Mouse (Mus musculus) embryonic facial prominence, embryonic 11.5 days (tissue): ENCODE measurements around the gene Cep89. TPM values are rescaled to one million over a fixed set of nuclear protein-coding genes. Genes with fewer than 3 reads are reported as not detected.

Experiments used
- ATAC-seq: fragments of 200-750 bp; cut with Nextera tagmentation; replicated peaks from 2 replicates; pipeline ENCODE4 v1.8.0; 2017; ENCODE audit warnings: low read depth; ENCODE audit not compliant: insufficient number of reproducible peaks, low FRiP score, low TSS enrichment
- DNase-seq: peaks from one replicate; pipeline ENCODE4 v3.0.0-alpha.2; 2015; ENCODE audit warnings: low spot score
- H3K27ac ChIP-seq: fragments of 300-500 bp; sonication (generic); replicated peaks from 2 replicates; pipeline ENCODE4 v1.5.1; 2014; ENCODE audit warnings: mild to moderate bottlenecking, low read depth, low read length, control low read depth
- H3K27me3 ChIP-seq: fragments of 300-500 bp; sonication (generic); 2 replicates; pipeline ENCODE4 v1.6.1; 2014; ENCODE audit warnings: mild to moderate bottlenecking, low read length, moderate library complexity, mixed read lengths; ENCODE audit not compliant: control insufficient read depth, insufficient read depth
- H3K36me3 ChIP-seq: fragments of 300-500 bp; sonication (generic); replicated peaks from 2 replicates; pipeline ENCODE4 v1.6.1; 2014; ENCODE audit warnings: low read depth, mild to moderate bottlenecking, low read length, moderate library complexity, mixed read lengths; ENCODE audit not compliant: control insufficient read depth, insufficient read depth
- H3K4me1 ChIP-seq: fragments of 300-500 bp; sonication (generic); 2 replicates; pipeline ENCODE4 v1.6.1; 2014; ENCODE audit warnings: low read length, mixed read lengths; ENCODE audit not compliant: control insufficient read depth, insufficient read depth
- H3K4me2 ChIP-seq: fragments of 300-500 bp; sonication (generic); 2 replicates; pipeline ENCODE4 v1.6.1; 2014; ENCODE audit warnings: low read depth, mild to moderate bottlenecking, control low read depth, low read length, moderate library complexity
- H3K4me3 ChIP-seq: fragments of 300-500 bp; sonication (generic); 2 replicates; pipeline ENCODE4 v1.5.1; 2014; ENCODE audit warnings: low read depth, low read length, control low read depth
- H3K9ac ChIP-seq: fragments of 300-500 bp; sonication (generic); replicated peaks from 2 replicates; pipeline ENCODE4 v1.6.1; 2014; ENCODE audit warnings: mild to moderate bottlenecking, control low read depth, low read length
- H3K9me3 ChIP-seq: fragments of 300-500 bp; sonication (generic); replicated peaks from 2 replicates; pipeline ENCODE4 v1.6.1; 2016; ENCODE audit warnings: mild to moderate bottlenecking, low read length, inconsistent platforms, mixed read lengths; ENCODE audit not compliant: control insufficient read depth
- WGBS: fragments of 180-500 bp; shearing (Covaris S2); extraction: QIAGEN DNeasy Blood & Tissue Kit; methylation state at CpG from one replicate; pipeline ENCODE4 v1.1.7; 2014; 5-methylcytosine and 5-hydroxymethylcytosine counted together
- polyA plus RNA-seq: library from polyadenylated mRNA; unstranded; fragments of >200 nt; fragmentation: Nextera tagmentation; extraction: Ambion mirVana; gene quantifications from 2 replicates; pipeline ENCODE4 v1.2.1, GENCODE M21; 2014

Cep89 gene
- polyA plus RNA-seq, 1 experiment from 2014 or later, result 37.5 TPM

DNA sequence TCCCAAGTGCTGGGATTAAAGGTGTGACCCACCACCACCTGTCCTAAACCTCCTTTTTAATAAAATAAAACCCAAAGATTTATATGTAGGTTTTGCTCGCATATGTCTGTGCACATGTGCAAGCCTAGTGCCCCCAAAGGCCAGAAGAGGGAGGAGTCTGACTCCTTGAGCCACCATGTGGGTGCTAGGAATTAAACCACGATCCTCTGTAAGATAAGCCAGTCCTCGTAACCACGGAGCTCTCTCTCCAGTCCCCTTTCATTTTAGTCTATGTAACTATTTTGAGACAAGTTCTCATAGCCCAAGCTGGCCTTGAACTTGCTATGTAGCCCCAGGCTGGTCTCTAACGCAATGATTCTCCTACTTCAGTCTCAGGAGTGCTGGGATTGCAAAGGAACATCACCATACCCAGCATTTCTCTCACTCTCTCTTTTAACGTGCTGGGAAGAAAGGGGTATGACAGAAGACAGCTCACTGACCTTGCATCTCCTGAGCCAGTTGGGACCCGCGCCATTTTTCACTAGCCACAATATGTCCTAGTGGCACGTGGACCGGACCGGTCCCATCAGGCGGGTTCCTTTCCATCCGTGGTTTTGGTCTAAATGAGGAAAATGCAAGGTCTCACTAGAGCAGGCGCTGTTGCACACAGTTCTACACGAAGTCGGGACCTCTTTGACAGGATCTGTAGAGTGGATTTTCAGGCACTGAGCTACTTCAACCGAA, 940 bp upstream of the Cep89 start:
- no peak overlapping the region for H3K27ac ChIP-seq
- H3K4me1 ChIP-seq, result no peaks in the 10 kb centered on the region
- 12% methylated on average over 17 of the region's 17 CpGs for WGBS
- ATAC-seq (no peak), DNase-seq (no peak)
- H3K4me2 ChIP-seq, result peak overlapping the region; percentile 73
- no peaks in the 10 kb centered on the region for H3K36me3 ChIP-seq
- peak overlapping the region; percentile 67 for H3K4me3 ChIP-seq
- no peaks in the 10 kb centered on the region for H3K9me3 ChIP-seq
- peak overlapping the region; percentile 43 for H3K9ac ChIP-seq
- no peaks in the 10 kb centered on the region for H3K27me3 ChIP-seq

DNA sequence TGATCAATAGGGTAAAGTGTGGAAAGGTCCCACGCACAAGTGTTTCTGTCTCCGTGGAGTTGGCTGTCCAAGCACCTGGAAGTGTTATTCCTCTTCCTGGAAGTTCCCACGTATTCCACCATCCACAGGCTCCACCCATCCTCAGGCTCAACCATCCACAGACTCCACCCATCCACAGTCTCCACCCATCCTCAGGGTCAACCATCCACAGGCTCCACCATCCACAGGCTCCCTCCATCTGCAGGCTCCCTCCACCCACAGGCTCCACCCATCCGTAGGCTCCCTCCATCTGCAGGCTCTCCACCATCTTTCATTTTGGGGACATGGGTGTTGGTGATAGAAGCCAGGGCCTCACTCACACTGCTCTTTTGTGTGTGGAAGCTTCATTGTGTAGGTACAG, 4.3 kb downstream of the Cep89 start:
- H3K4me2 ChIP-seq, result no peak overlapping the region
- 88% methylated on average over 4 of the region's 4 CpGs for WGBS
- H3K27ac ChIP-seq, result no peak overlapping the region
- H3K9me3 ChIP-seq, result no peaks in the 10 kb centered on the region
- H3K4me1 ChIP-seq, result no peaks in the 10 kb centered on the region
- no peak for ATAC-seq
- H3K9ac ChIP-seq, result no peak overlapping the region
- no peak overlapping the region for H3K4me3 ChIP-seq
- H3K27me3 ChIP-seq, result no peaks in the 10 kb centered on the region
- no peak for DNase-seq
- peaks cover 10% of the 10 kb centered on the region; the same call in 1 of the 2 replicates for H3K36me3 ChIP-seq

DNA sequence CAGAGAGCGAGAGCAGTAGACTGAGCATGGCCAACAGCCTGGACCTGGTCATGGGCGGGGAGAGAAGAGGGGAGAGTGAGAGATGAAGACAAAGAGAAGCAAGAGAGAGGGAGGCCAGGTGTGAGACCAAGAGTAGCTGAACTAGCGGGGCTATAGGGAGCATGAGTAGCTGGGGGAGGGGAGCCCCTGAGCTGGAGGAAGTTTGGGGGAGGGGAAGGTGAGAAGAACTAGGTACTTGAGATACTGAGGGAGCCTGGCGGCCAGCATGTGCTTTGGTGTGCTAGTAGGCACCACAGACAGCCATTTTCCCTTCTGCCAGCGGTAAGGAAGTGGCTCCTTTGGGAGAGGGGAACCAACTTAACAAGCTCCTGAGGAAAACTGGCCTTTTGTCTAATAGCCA, 18.4 kb downstream of the Cep89 start:
- H3K9me3 ChIP-seq, result no peaks in the 10 kb centered on the region
- H3K27me3 ChIP-seq, result no peaks in the 10 kb centered on the region
- H3K4me3 ChIP-seq, result no peak overlapping the region
- H3K27ac ChIP-seq, result no peak overlapping the region
- ATAC-seq (no peak), DNase-seq (no peak)
- H3K36me3 ChIP-seq, result peaks cover 2% of the 10 kb centered on the region
- 58% methylated on average over 5 of the region's 5 CpGs for WGBS
- H3K4me1 ChIP-seq, result no peaks in the 10 kb centered on the region
- no peak overlapping the region for H3K9ac ChIP-seq
- H3K4me2 ChIP-seq, result no peak overlapping the region

DNA sequence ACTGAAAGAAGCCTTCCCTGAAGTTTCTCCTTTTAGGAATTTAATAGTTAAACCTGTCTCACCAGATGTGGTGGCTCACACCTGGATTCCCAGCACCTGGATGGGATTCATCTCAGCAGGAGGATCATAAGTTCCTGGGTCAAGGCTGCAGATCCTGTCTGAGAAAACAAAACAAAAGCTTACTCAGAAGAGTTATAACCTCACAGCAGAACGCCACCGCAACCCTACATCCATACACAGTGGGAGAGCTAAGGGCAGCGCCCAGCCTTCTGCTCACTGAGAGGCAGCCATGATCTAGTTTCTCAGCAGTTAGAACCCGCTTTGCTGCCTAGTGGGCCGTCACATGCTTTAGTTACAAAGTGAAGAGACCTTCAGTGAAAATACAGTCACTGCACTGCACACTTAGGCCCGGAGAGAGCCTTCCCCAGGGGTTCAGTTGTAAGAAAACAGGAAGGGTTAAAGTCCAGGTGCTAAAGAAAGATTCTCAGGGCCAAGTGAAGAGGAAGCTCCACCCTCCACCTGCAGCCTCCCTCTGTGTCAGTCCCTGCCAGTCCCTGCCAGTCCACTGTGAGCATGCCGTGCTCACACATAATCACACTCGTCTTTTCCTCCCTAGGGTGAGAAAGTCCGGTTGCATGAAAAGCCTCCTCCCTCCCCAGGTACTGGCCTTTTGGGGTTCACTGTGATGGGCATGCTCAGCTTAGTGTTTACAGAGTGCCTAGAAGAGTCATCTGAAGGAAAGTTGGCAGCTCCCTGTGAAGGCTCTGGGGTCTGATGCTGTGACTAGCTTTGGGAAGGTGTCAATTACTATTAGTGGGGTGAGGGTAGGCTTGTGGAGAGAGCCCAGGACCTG, 19.2 kb downstream of the Cep89 start:
- H3K4me1 ChIP-seq, result no peaks in the 10 kb centered on the region
- no peak overlapping the region for H3K4me2 ChIP-seq
- H3K4me3 ChIP-seq, result no peak overlapping the region
- no peaks in the 10 kb centered on the region for H3K9me3 ChIP-seq
- ATAC-seq (no peak), DNase-seq (no peak)
- peaks cover 2% of the 10 kb centered on the region for H3K36me3 ChIP-seq
- 84% methylated on average over 9 of the region's 9 CpGs for WGBS
- no peaks in the 10 kb centered on the region for H3K27me3 ChIP-seq
- H3K9ac ChIP-seq, result no peak overlapping the region
- no peak overlapping the region for H3K27ac ChIP-seq

DNA sequence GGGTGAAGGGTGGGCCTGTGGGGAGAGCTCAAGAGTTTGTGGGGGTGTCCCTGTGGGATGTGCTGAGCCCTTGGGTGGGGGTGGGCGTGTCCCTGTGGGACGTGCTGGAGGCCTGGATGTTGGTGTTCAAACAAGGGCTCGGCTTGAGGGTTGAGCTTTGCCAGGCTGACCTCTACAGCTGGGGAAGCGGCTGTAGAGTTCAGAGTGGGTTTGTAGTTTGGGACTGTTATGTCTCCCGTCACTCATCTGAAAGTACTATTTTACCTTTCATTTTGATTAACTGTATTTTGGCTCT, 19.8 kb downstream of the Cep89 start:
- WGBS, result 84% methylated on average over 5 of the region's 5 CpGs
- ATAC-seq (no peak), DNase-seq (no peak)
- H3K36me3 ChIP-seq, result peaks cover 2% of the 10 kb centered on the region
- H3K9me3 ChIP-seq, result no peaks in the 10 kb centered on the region
- no peak overlapping the region for H3K27ac ChIP-seq
- H3K4me1 ChIP-seq, result no peaks in the 10 kb centered on the region
- no peak overlapping the region for H3K4me2 ChIP-seq
- no peak overlapping the region for H3K9ac ChIP-seq
- no peak overlapping the region for H3K4me3 ChIP-seq
- H3K27me3 ChIP-seq, result no peaks in the 10 kb centered on the region

DNA sequence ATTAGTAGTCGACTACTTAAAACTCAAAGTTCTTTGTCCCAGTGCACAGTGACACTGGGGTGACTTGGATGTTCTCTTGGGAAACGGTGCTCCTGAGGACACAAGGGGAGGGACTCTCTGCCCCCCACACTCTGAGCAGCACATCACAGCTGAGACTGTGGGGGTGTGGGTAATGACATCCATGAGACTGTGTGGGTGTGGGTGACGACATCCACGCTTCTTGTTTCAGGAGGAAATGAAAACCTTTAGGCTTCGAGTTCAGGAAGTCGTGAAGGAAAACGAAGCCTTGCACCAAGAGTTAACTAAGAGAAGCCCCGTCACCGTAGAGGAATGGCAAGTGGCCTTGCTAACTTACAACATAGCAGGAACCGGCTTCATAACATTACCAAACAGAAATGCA, 26.2 kb downstream of the Cep89 start:
- no peak overlapping the region for H3K4me2 ChIP-seq
- H3K27ac ChIP-seq, result no peak overlapping the region
- DNase-seq (no peak), ATAC-seq (no peak)
- peaks cover 2% of the 10 kb centered on the region for H3K36me3 ChIP-seq
- no peaks in the 10 kb centered on the region for H3K4me1 ChIP-seq
- 89% methylated on average over 10 of the region's 10 CpGs for WGBS
- H3K4me3 ChIP-seq, result no peak overlapping the region
- H3K27me3 ChIP-seq, result no peaks in the 10 kb centered on the region
- no peak overlapping the region for H3K9ac ChIP-seq
- no peaks in the 10 kb centered on the region for H3K9me3 ChIP-seq

DNA sequence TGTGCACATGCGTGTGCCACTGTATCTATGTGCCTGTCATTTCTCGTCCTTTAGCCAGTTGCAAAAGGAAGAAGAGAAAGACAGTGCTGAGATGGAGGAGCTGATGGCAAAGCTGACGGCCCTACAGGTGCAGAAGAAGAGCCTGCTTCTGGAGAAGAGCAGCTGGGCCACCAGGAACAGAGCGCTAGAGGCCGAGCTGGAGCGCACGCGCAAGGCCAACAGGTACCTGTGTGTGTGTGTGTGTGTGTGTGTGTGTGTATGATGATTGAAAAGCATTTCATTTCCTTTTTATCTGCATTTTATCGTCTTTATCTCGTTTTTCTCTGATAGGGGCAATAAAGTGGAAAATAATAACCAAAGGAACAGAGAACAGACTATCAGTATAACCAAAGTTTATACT, 31.3 kb downstream of the Cep89 start:
- 89% methylated on average over 10 of the region's 10 CpGs for WGBS
- Histone ChIP-seq H3K4me2 (no peak overlapping the region), H3K27me3 (no peaks in the 10 kb centered on the region), H3K9ac (no peak overlapping the region), H3K27ac (no peak overlapping the region), H3K4me1 (no peaks in the 10 kb centered on the region), H3K9me3 (no peaks in the 10 kb centered on the region), H3K36me3 (peaks cover 3% of the 10 kb centered on the region), H3K4me3 (no peak overlapping the region)
- no peak for DNase-seq
- ATAC-seq, result no peak

DNA sequence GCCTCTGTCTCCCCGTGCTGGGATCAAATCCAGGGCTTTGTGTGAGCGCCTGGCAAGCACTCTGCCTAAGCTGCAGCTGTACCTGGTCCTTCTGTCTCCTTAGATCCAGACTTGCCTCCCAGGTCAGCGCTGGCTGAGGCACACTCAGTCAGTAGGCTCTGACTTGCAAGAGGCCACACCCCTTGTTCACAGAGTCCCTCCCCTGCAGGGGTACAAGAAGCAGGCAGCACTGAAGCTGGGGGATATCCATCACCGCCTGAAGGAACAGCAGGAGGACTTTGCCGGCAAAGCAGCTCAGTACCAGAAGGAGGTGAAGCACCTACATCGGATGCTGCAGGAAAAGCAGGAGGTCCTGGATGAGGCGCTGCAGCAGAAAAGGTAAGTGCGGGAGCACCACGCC, 38.4 kb downstream of the Cep89 start:
- Histone ChIP-seq H3K4me2 (no peak overlapping the region), H3K4me3 (no peak overlapping the region), H3K9ac (no peak overlapping the region), H3K27me3 (no peaks in the 10 kb centered on the region), H3K9me3 (no peaks in the 10 kb centered on the region), H3K27ac (no peak overlapping the region), H3K36me3 (peaks cover 5% of the 10 kb centered on the region), H3K4me1 (no peaks in the 10 kb centered on the region)
- WGBS, result 79% methylated on average over 9 of the region's 9 CpGs
- DNase-seq, result no peak
- ATAC-seq, result no peak
